In genomic region chr10:20299114-20299513, GRCm38 (mm10) we compare ENCODE assay signal across 28 mouse cellular contexts. TPM values are rescaled to one million over a fixed set of nuclear protein-coding genes. Genes with fewer than 3 reads are reported as not detected.
A peak's percentile ranks its signal among the peaks of the same experiment; 100 is the strongest.
DNase-seq lines count a peak whose midpoint lies in the region; ATAC-seq lines count a peak whose summit lies in the region.
"Had no signal": no experiment of that assay in that cellular context is flagged by ENCODE, and none has a peak within 500 bp of the region (broad histone marks: within the 10 kb centered on the region; RNA-seq: fewer than 3 reads in every experiment).

No protein-coding gene starts in this region.

- no peaks in the 10 kb centered on the region for H3K27me3 ChIP-seq in heart, embryonic 13.5 days (replicated peaks)
- H3K27me3 ChIP-seq in heart, embryonic 16.5 days (ENCODE audit: control insufficient read depth, insufficient read depth, low read length): no peaks in the 10 kb centered on the region
- H3K27me3 ChIP-seq: CH12.LX; embryonic facial prominence, embryonic 13.5 days; embryonic facial prominence, embryonic 15.5 days; forebrain, embryonic 12.5 days; Patski had no signal

- no peak overlapping the region for H3K4me3 ChIP-seq in heart, embryonic 13.5 days
- H3K4me3 ChIP-seq in heart, embryonic 16.5 days (ENCODE audit: low read length): no peak overlapping the region
- H3K4me3 ChIP-seq: embryonic facial prominence, embryonic 13.5 days; embryonic facial prominence, embryonic 15.5 days; erythroblast, embryonic 14.5 days; forebrain, embryonic 10.5 days; forebrain, embryonic 12.5 days had no signal

- no peak overlapping the region for H3K9ac ChIP-seq in heart, embryonic 13.5 days
- H3K9ac ChIP-seq in heart, embryonic 16.5 days (ENCODE audit: low read length): no peak overlapping the region
- H3K9ac ChIP-seq: embryonic facial prominence, embryonic 13.5 days; embryonic facial prominence, embryonic 15.5 days; forebrain, embryonic 12.5 days had no signal

- WGBS in heart, embryonic 13.5 days: 82% methylated on average over 5 of the region's 5 CpGs
- WGBS in heart, embryonic 16.5 days: 81% methylated on average over 5 of the region's 5 CpGs

- H3K4me2 ChIP-seq in heart, embryonic 13.5 days: no peak overlapping the region
- no peak overlapping the region for H3K4me2 ChIP-seq in heart, embryonic 16.5 days (ENCODE audit: low read depth, low read length)
- H3K4me2 ChIP-seq: embryonic facial prominence, embryonic 13.5 days; embryonic facial prominence, embryonic 15.5 days; forebrain, embryonic 12.5 days had no signal

- H3K9me3 ChIP-seq in heart, embryonic 13.5 days: no peaks in the 10 kb centered on the region
- no peaks in the 10 kb centered on the region; the same call in 1 of the 2 replicates for H3K9me3 ChIP-seq in heart, embryonic 16.5 days (replicated peaks; ENCODE audit: control insufficient read depth, low read length)
- H3K9me3 ChIP-seq: embryonic facial prominence, embryonic 13.5 days; embryonic facial prominence, embryonic 15.5 days; forebrain, embryonic 10.5 days; forebrain, embryonic 12.5 days had no signal

- no peak for ATAC-seq in heart, embryonic 13.5 days (ENCODE audit: extremely low read depth, insufficient number of reproducible peaks, low FRiP score, low TSS enrichment)
- no peak for ATAC-seq in heart, embryonic 16.5 days (replicated peaks; ENCODE audit: extremely low read depth, insufficient read depth, low FRiP score)
- ATAC-seq: CD4-positive, CD25-positive, alpha-beta regulatory T cell, adult 4 months; forebrain, embryonic 14.5 days; Patski had no signal

- H3K36me3 ChIP-seq in heart, embryonic 13.5 days: no peaks in the 10 kb centered on the region
- H3K36me3 ChIP-seq in heart, embryonic 16.5 days (ENCODE audit: control insufficient read depth, insufficient read depth): no peaks in the 10 kb centered on the region
- H3K36me3 ChIP-seq: embryonic facial prominence, embryonic 13.5 days; embryonic facial prominence, embryonic 15.5 days; forebrain, embryonic 10.5 days; forebrain, embryonic 12.5 days; G1E had no signal

- intact Hi-C loops in heart, postnatal 36 days (cut with DNase I): no loop called here

- H3K4me1 ChIP-seq in heart, embryonic 13.5 days: peaks cover 13% of the 10 kb centered on the region; the same call in 1 of the 2 replicates
- peaks cover 7% of the 10 kb centered on the region for H3K4me1 ChIP-seq in heart, embryonic 16.5 days (ENCODE audit: control insufficient read depth, insufficient read depth, low read length)
- H3K4me1 ChIP-seq: embryonic facial prominence, embryonic 13.5 days; embryonic facial prominence, embryonic 15.5 days; forebrain, embryonic 10.5 days; forebrain, embryonic 12.5 days had no signal

- peak; percentile 58 for DNase-seq in heart, adult 11 months
- DNase-seq in heart, adult 9 months (ENCODE audit: low spot score in 2 of 2): no peak
- no peak for DNase-seq in heart, adult 8-10 months (ENCODE audit: low spot score)
- DNase-seq in heart, postnatal 36 days: no peak
- DNase-seq in R1 (ENCODE audit: low read depth, low spot score): peak; percentile 59
- DNase-seq: adrenal gland, adult 2 months; adrenal gland, postnatal 10 days; adrenal gland, postnatal 25 days; B cell, adult 2 months; cerebellum, adult 11 months; cerebellum, adult 18-20 months; cerebellum, adult 8-10 months; cerebellum, adult 9-11 months; cerebellum, postnatal 14 days; cerebellum, postnatal 36 days; embryo, embryonic 11 days had no signal

- H3K27ac ChIP-seq in heart, embryonic 13.5 days (replicated peaks): peak overlapping the region; percentile 91
- H3K27ac ChIP-seq in heart, embryonic 16.5 days (ENCODE audit: low read length): peak overlapping the region; percentile 93; the same call in 1 of the 2 replicates
- H3K27ac ChIP-seq: embryonic facial prominence, embryonic 13.5 days; embryonic facial prominence, embryonic 15.5 days; forebrain, embryonic 10.5 days; forebrain, embryonic 12.5 days had no signal

RNA-seq across cellular contexts. Expression of gene Bclaf1, which starts 13.2 kb away (rescaled TPM):
- polyA plus RNA-seq in heart, embryonic 13.5 days (2015; fragmentation: Nextera tagmentation; extraction: Ambion mirVana): 71.9 and 76.9 TPM in 2 replicates
- total RNA-seq in heart, adult 8-10 months (2022): 10 to 100 TPM; 44.7 to 58.2 (median 51.9) TPM
- 76.5 and 81.8 TPM in 2 replicates for polyA plus RNA-seq in heart, embryonic 16.5 days (2015; fragmentation: Nextera tagmentation; extraction: Ambion mirVana)
- 10 to 100 TPM; 59.5 to 64.9 TPM for total RNA-seq in heart, postnatal 36 days (2021)

RNA-seq across cellular contexts. Expression of gene Mtfr2, which starts 48.5 kb away (rescaled TPM):
- 1.5 and 1.7 TPM in 2 replicates for polyA plus RNA-seq in heart, embryonic 13.5 days (2015; fragmentation: Nextera tagmentation; extraction: Ambion mirVana)
- total RNA-seq in heart, adult 8-10 months (2022): under 1 TPM in 1 of 4 experiments, not detected in 3; 0.14 TPM
- polyA plus RNA-seq in heart, embryonic 16.5 days (2015; fragmentation: Nextera tagmentation; extraction: Ambion mirVana): 1.1 and 1.4 TPM in 2 replicates
- total RNA-seq in heart, postnatal 36 days (2021): under 1 TPM; 0.14 to 0.31 TPM

Comparison
In these comparisons a context has a peak if more than half of its experiments do, and no peak if none do; other contexts are left out.
1. DNase-seq: peak in heart, adult 11 months (single experiment) and R1 (single experiment); none in heart, adult 9 months (0 of 2), heart, adult 8-10 months (single experiment) and heart, postnatal 36 days (0 of 2).